Mouse (Mus musculus): ENCODE measurements around the gene Mrln.

GRCm38 (mm10) chr10:70161504-70161903 is 43.0 kb upstream of the Mrln start:
- TF ChIP-seq POLR2A (IDR thresholded peaks at IDR 0.05; ENCODE audit: borderline replicate concordance, insufficient read depth, low read length) (no peak), CTCF (IDR thresholded peaks at IDR 0.05; ENCODE audit: borderline replicate concordance, insufficient read depth, low read depth, low read length) (no peak)
